In genomic region chr17:72918053-72918452, GRCm38 (mm10) we compare ENCODE assay signal across 8 mouse cellular contexts. TPM values are rescaled to one million over a fixed set of nuclear protein-coding genes. Genes with fewer than 3 reads are reported as not detected.
DNase-seq lines count a peak whose midpoint lies in the region; ATAC-seq and TF ChIP-seq lines count a peak whose summit lies in the region.

Lbh (plus strand) TSS chr17:72918305.

- H3K4me3 ChIP-seq in erythroblast, embryonic 14.5 days (replicated peaks), result peak within 1 kb of the TSS; percentile 48
- H3K4me3 ChIP-seq in embryonic facial prominence, embryonic 14.5 days (ENCODE audit: low read depth, low read length), result peak within 1 kb of the TSS; percentile 58
- peak within 1 kb of the TSS; percentile 89 for H3K4me3 ChIP-seq in heart, embryonic 10.5 days
- peak within 1 kb of the TSS; percentile 72 for H3K4me3 ChIP-seq in kidney, embryonic 15.5 days (replicated peaks)
- peak within 1 kb of the TSS; percentile 70 for H3K4me3 ChIP-seq in limb, embryonic 15.5 days
- peak within 1 kb of the TSS; percentile 81 for H3K4me3 ChIP-seq in midbrain, postnatal 0 days (ENCODE audit: low read depth, low read length)

- 0% methylated on average over 28 of the region's 35 CpGs for WGBS in embryonic facial prominence, embryonic 14.5 days
- WGBS in heart, embryonic 10.5 days, result under 1% methylated on average over 35 of the region's 35 CpGs
- 0% methylated on average over 35 of the region's 35 CpGs for WGBS in kidney, embryonic 15.5 days
- under 1% methylated on average over 35 of the region's 35 CpGs for WGBS in limb, embryonic 15.5 days
- under 1% methylated on average over 35 of the region's 35 CpGs for WGBS in midbrain, postnatal 0 days

- H3K27me3 ChIP-seq in erythroblast, embryonic 14.5 days (ENCODE audit: control insufficient read depth), result peaks cover 45% of the 10 kb centered on the region
- no peaks in the 10 kb centered on the region for H3K27me3 ChIP-seq in embryonic facial prominence, embryonic 14.5 days (replicated peaks; ENCODE audit: control insufficient read depth, insufficient read depth, low read length)
- no peaks in the 10 kb centered on the region for H3K27me3 ChIP-seq in heart, embryonic 10.5 days (ENCODE audit: insufficient read depth, poor library complexity, severe bottlenecking)
- no peaks in the 10 kb centered on the region for H3K27me3 ChIP-seq in kidney, embryonic 15.5 days
- 0 out of 2 replicates have a peak, but pooled peaks cover 3% of the 10 kb centered on the region for H3K27me3 ChIP-seq in limb, embryonic 15.5 days
- no peaks in the 10 kb centered on the region for H3K27me3 ChIP-seq in midbrain, postnatal 0 days (ENCODE audit: insufficient read depth, low read length)

- peak within 1 kb of the TSS; percentile 78 for H3K9ac ChIP-seq in embryonic facial prominence, embryonic 14.5 days (ENCODE audit: low read depth, low read length)
- peak within 1 kb of the TSS; percentile 77 for H3K9ac ChIP-seq in kidney, embryonic 15.5 days
- peak within 1 kb of the TSS; percentile 71 for H3K9ac ChIP-seq in limb, embryonic 15.5 days
- H3K9ac ChIP-seq in midbrain, postnatal 0 days (replicated peaks; ENCODE audit: low read length, poor library complexity, severe bottlenecking), result peak within 1 kb of the TSS; percentile 89

- no peak; the same call in 1 of the 2 replicates for TF ChIP-seq CTCF in midbrain, postnatal 0 days (IDR thresholded peaks at IDR 0.05)

- H3K4me2 ChIP-seq in embryonic facial prominence, embryonic 14.5 days (ENCODE audit: low read depth, low read length), result peak within 1 kb of the TSS; percentile 68
- peak within 1 kb of the TSS; percentile 95 for H3K4me2 ChIP-seq in kidney, embryonic 15.5 days
- peak within 1 kb of the TSS; percentile 90 for H3K4me2 ChIP-seq in limb, embryonic 15.5 days
- H3K4me2 ChIP-seq in midbrain, postnatal 0 days (ENCODE audit: low read depth, low read length, poor library complexity, severe bottlenecking), result peak within 1 kb of the TSS; percentile 86

- peak; percentile 95 for DNase-seq in embryonic facial prominence, embryonic 14.5 days (ENCODE audit: low spot score)
- peak; percentile 95 for DNase-seq in heart, embryonic 10.5 days (ENCODE audit: low spot score)
- DNase-seq in midbrain, postnatal 0 days (ENCODE audit: low spot score), result peak; percentile 97
- DNase-seq in spleen, postnatal 10 days (ENCODE audit: low spot score in 2 of 2), result peak; percentile 81 to 92

- no peak for ATAC-seq in erythroblast, adult 5-6 weeks (replicated peaks; ENCODE audit: low FRiP score, poor library complexity, severe bottlenecking)
- ATAC-seq in embryonic facial prominence, embryonic 14.5 days (ENCODE audit: low read depth), result peak; percentile 91
- peak; percentile 88 for ATAC-seq in kidney, embryonic 15.5 days (replicated peaks; ENCODE audit: low FRiP score)
- peak; percentile 85 for ATAC-seq in limb, embryonic 15.5 days (ENCODE audit: insufficient number of reproducible peaks, low FRiP score, low TSS enrichment, low read depth)
- ATAC-seq in midbrain, postnatal 0 days (ENCODE audit: low FRiP score), result peak; percentile 94

- H3K9me3 ChIP-seq in erythroblast, embryonic 14.5 days (ENCODE audit: control insufficient read depth, low read length), result no peaks in the 10 kb centered on the region
- H3K9me3 ChIP-seq in embryonic facial prominence, embryonic 14.5 days (ENCODE audit: control insufficient read depth, low read length), result no peaks in the 10 kb centered on the region
- no peaks in the 10 kb centered on the region for H3K9me3 ChIP-seq in heart, embryonic 10.5 days
- no peaks in the 10 kb centered on the region for H3K9me3 ChIP-seq in kidney, embryonic 15.5 days (replicated peaks)
- H3K9me3 ChIP-seq in limb, embryonic 15.5 days, result no peaks in the 10 kb centered on the region
- H3K9me3 ChIP-seq in midbrain, postnatal 0 days (ENCODE audit: low read length), result no peaks in the 10 kb centered on the region

- peaks cover 12% of the 10 kb centered on the region for H3K4me1 ChIP-seq in erythroblast, embryonic 14.5 days (ENCODE audit: control insufficient read depth)
- peaks cover 14% of the 10 kb centered on the region for H3K4me1 ChIP-seq in embryonic facial prominence, embryonic 14.5 days (ENCODE audit: control insufficient read depth, insufficient read depth, low read length)
- peaks cover 53% of the 10 kb centered on the region for H3K4me1 ChIP-seq in heart, embryonic 10.5 days
- peaks cover 48% of the 10 kb centered on the region for H3K4me1 ChIP-seq in kidney, embryonic 15.5 days
- peaks cover 48% of the 10 kb centered on the region for H3K4me1 ChIP-seq in limb, embryonic 15.5 days
- peaks cover 5% of the 10 kb centered on the region; the same call in 1 of the 2 replicates for H3K4me1 ChIP-seq in midbrain, postnatal 0 days (ENCODE audit: insufficient read depth, low read length)

- H3K27ac ChIP-seq in embryonic facial prominence, embryonic 14.5 days (replicated peaks; ENCODE audit: low read depth, low read length), result peak within 1 kb of the TSS; percentile 86
- H3K27ac ChIP-seq in heart, embryonic 10.5 days, result peak within 1 kb of the TSS; percentile 97
- H3K27ac ChIP-seq in kidney, embryonic 15.5 days, result peak within 1 kb of the TSS; percentile 91
- peak within 1 kb of the TSS; percentile 88 for H3K27ac ChIP-seq in limb, embryonic 15.5 days
- peak within 1 kb of the TSS; percentile 96 for H3K27ac ChIP-seq in midbrain, postnatal 0 days (ENCODE audit: low read depth, low read length)

- H3K36me3 ChIP-seq in erythroblast, embryonic 14.5 days (ENCODE audit: control insufficient read depth), result no peaks in the 10 kb centered on the region
- peaks cover 21% of the 10 kb centered on the region for H3K36me3 ChIP-seq in embryonic facial prominence, embryonic 14.5 days (ENCODE audit: control insufficient read depth, insufficient read depth, low read length)
- peaks cover 21% of the 10 kb centered on the region for H3K36me3 ChIP-seq in heart, embryonic 10.5 days
- H3K36me3 ChIP-seq in kidney, embryonic 15.5 days, result peaks cover 20% of the 10 kb centered on the region
- 0 out of 2 replicates have a peak, but pooled peaks cover 2% of the 10 kb centered on the region for H3K36me3 ChIP-seq in limb, embryonic 15.5 days
- peaks cover 3% of the 10 kb centered on the region; the same call in 1 of the 2 replicates for H3K36me3 ChIP-seq in midbrain, postnatal 0 days (ENCODE audit: insufficient read depth, low read length)

RNA-seq across cellular contexts. Expression of gene Lbh, which starts in this region (rescaled TPM):
- polyA plus RNA-seq in erythroblast, embryonic 14.5 days (2012), result 0.06 and 0.10 TPM in 2 replicates
- 4.0 and 12.1 TPM in 2 replicates for total RNA-seq in erythroblast, adult 5-6 weeks (2015; ENCODE audit: low replicate concordance)
- total RNA-seq in erythroblast, adult 5-6 weeks (2017; ENCODE audit: low replicate concordance), result 5.7 and 6.1 TPM in 2 replicates
- polyA plus RNA-seq in embryonic facial prominence, embryonic 14.5 days (2014; fragmentation: Nextera tagmentation; extraction: Ambion mirVana), result 3.2 and 3.5 TPM in 2 replicates
- polyA plus RNA-seq in heart, embryonic 10.5 days (2016; fragmentation: Nextera tagmentation; extraction: Ambion mirVana), result 10.8 and 15.4 TPM in 2 replicates
- 7.1 and 8.9 TPM in 2 replicates for polyA plus RNA-seq in kidney, embryonic 15.5 days (2015; fragmentation: Nextera tagmentation; extraction: Ambion mirVana)
- 2.5 and 2.8 TPM in 2 replicates for polyA plus RNA-seq in limb, embryonic 15.5 days (2015; fragmentation: Nextera tagmentation; extraction: Ambion mirVana)
- total RNA-seq in midbrain, postnatal 0 days (2014; rRNA removed), result 77.1 and 86.9 TPM in 2 replicates
- 3.3 and 3.5 TPM in 2 replicates for polyA plus RNA-seq in midbrain, postnatal 0 days (2015; fragmentation: Nextera tagmentation; extraction: Ambion mirVana)
